Mouse (Mus musculus) left cerebral cortex, postnatal 10 days (tissue): ENCODE measurements around the gene Ifnk. TPM values are rescaled to one million over a fixed set of nuclear protein-coding genes. Genes with fewer than 3 reads are reported as not detected.

Experiments
- DNase-seq, 2 experiments: peaks; one replicate each; pipeline ENCODE4 v3.0.0; 2021 to 2022; ENCODE audit warnings: low spot score in 2 of 2, mixed read lengths in 1 of 2; ENCODE audit errors: extremely low spot score in 1 of 2
- intact Hi-C: fragments of 180-260 bp; cut with DNase I; formaldehyde crosslinking; loops from one replicate; pipeline ENCODE4 v1.15.1; 2025
- total RNA-seq, 2 experiments: library from RNA; stranded (reverse); gene quantifications; 2 replicates each; pipeline ENCODE4 v1.2.3; 2021

Ifnk gene
- total RNA-seq, 2 experiments from 2014 or later: not detected

GRCm38 (mm10) chr4:35134846-35135611 is 16.8 kb upstream of the Ifnk start:
- intact Hi-C loops: no loop called here
- DNase-seq: no peak

GRCm38 (mm10) chr4:35135806-35136205 is 16.1 kb upstream of the Ifnk start:
- no peak for DNase-seq
- intact Hi-C loops: no loop called here

GRCm38 (mm10) chr4:35136996-35137395 is 14.9 kb upstream of the Ifnk start:
- intact Hi-C loops: no loop called here

GRCm38 (mm10) chr4:35138077-35138476 is 13.8 kb upstream of the Ifnk start:
- intact Hi-C loops: no loop called here
- no peak for DNase-seq

More at GRCm38 (mm10) chr4:35136996-35137395, 14.9 kb upstream of the Ifnk start:
- DNase-seq: no peak

- DNase-seq: no peak
- intact Hi-C loops: no loop called here
Measured at GRCm38 (mm10) chr4:35140317-35140716, 11.5 kb upstream of the Ifnk start.

- intact Hi-C loops: no loop called here
- no peak for DNase-seq
Measured at GRCm38 (mm10) chr4:35143472-35144102, 8.3 kb upstream of the Ifnk start.

GRCm38 (mm10) chr4:35145726-35146125 is 6.1 kb upstream of the Ifnk start:
- DNase-seq: no peak
- intact Hi-C loops: no loop called here

- DNase-seq: no peak
- intact Hi-C loops: no loop called here
Measured at GRCm38 (mm10) chr4:35146597-35146996, 5.3 kb upstream of the Ifnk start.

GRCm38 (mm10) chr4:35148326-35148725 is 3.5 kb upstream of the Ifnk start:
- intact Hi-C loops: no loop called here
- no peak for DNase-seq

- intact Hi-C loops: no loop called here
- DNase-seq: no peak
Measured at GRCm38 (mm10) chr4:35150706-35151105, 1.1 kb upstream of the Ifnk start.

- intact Hi-C loops: no loop called here
- DNase-seq: no peak
Measured at GRCm38 (mm10) chr4:35154051-35154450, 2.2 kb downstream of the Ifnk start.

GRCm38 (mm10) chr4:35155132-35155922 is 3.5 kb downstream of the Ifnk start:
- intact Hi-C loops: no loop called here
- DNase-seq: peak in 1 of 2 experiments; percentile 53

GRCm38 (mm10) chr4:35156149-35156611 is 4.3 kb downstream of the Ifnk start:
- peak in 1 of 2 experiments; percentile 89 for DNase-seq
- intact Hi-C loops: loop anchor here (2.0 kb wide), 1 partner anchor 195 kb away; no protein-coding TSS in a partner anchor

- DNase-seq: peak; percentile 62 to 90
- intact Hi-C loops: loop anchor here (2.0 kb wide), 1 partner anchor 196 kb away; no protein-coding TSS in a partner anchor
Measured at GRCm38 (mm10) chr4:35156751-35157611, 5.1 kb downstream of the Ifnk start, which contains the start of gene Mob3b. TSS of gene Mob3b (minus strand) at chr4:35157484.

- DNase-seq: no peak
- intact Hi-C loops: loop anchor here (2.0 kb wide), 1 partner anchor 197 kb away; no protein-coding TSS in a partner anchor
Measured at GRCm38 (mm10) chr4:35157815-35158214, 6.0 kb downstream of the Ifnk start.

- intact Hi-C loops: no loop called here
- DNase-seq: no peak
Measured at GRCm38 (mm10) chr4:35165275-35165674, 13.4 kb downstream of the Ifnk start.

GRCm38 (mm10) chr4:35165947-35166346 is 14.1 kb downstream of the Ifnk start:
- DNase-seq: no peak
- intact Hi-C loops: no loop called here

- intact Hi-C loops: no loop called here
- no peak for DNase-seq
Measured at GRCm38 (mm10) chr4:35167855-35168254, 16.0 kb downstream of the Ifnk start.
